Mouse (Mus musculus): ENCODE results near the gene Brs3. TPM values are rescaled to one million over a fixed set of nuclear protein-coding genes. Genes with fewer than 3 reads are reported as not detected.

The Brs3 gene
- polyA plus RNA-seq (2017; shearing (Covaris generic)): not detected

GRCm38 (mm10) chrX:57042774-57043173 lies at the start of gene Brs3:
Gene Brs3, plus strand, starts transcription at chrX:57043074.

DNA sequence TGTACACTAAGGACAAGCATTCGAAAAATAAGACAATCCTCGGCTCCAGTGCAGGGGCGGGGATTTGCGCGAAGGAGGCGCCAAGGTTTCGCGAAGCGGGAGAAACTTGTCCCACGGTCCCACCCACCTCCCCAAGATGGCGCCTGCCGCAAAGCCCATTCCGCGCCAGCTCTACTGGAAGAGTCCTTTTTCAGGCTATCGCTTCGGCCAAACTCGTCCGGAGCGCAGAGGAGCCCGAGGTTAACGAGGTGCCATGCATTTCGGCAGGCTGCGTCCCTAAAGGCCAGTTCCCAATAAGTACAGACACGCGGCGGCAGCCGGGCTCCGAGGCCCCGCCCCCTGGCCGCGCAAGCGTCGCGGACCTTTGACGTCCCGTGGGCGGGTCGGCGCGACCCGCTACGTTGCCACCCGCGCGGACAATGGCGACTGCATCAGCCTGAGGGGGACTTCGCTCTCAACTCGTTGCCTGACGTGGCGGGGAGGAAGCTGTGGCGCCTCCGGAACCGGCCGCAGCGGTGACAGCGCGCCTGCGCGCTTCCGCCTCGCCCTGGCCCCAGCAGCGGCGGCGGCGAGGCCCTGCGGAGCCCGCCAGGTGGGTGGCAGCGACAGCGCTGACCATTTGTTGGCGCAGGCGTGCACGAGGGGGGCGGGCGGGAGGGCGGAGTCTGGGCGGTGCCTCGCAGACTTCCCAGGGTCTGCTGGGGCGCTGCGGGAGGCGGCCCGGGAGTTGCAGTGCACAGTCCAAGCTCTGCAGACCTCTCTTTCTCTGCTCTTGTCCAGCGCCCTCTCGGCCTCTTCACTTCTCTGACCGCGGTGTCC lies 10.5 kb downstream of the Brs3 start, which contains the start of gene Htatsf1:
Gene Htatsf1, plus strand, starts transcription at position 410 of the 819 bp plus-strand sequence.

DNA sequence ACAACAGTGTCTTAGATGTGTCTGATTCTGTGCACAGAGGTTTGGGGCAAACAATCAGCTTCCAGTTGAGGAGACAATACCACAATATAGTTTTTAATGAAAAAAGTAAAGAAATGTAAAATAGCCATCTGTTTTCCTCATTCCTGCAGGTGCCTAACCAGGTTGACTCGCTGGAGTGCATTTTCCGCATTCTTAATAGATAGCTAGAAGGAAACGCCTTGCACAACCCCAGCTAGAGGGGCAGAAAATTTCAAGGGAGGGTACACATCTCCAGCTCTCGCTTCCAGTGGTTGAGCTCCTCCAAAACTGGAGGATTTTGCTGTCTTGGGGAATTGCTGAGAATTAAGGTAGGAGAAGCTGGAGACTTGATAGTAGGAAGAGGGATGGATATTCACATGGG lies 44.9 kb downstream of the Brs3 start, which contains the start of gene Vgll1:
Gene Vgll1, plus strand, starts transcription at position 301 of the 400 bp plus-strand sequence.

Other genes starting within 250 kb of the Brs3 start
- gene Map7d3, start 220.7 kb upstream of the Brs3 start, polyA plus RNA-seq (2017; shearing (Covaris generic)): 0.50 TPM
- gene Adgrg4, start 172.9 kb upstream of the Brs3 start, polyA plus RNA-seq (2017; shearing (Covaris generic)): not detected
- gene Htatsf1, start 10.5 kb downstream of the Brs3 start, polyA plus RNA-seq (2017; shearing (Covaris generic)): 31.8 TPM
- not detected for gene Vgll1, start 45.0 kb downstream of the Brs3 start, polyA plus RNA-seq (2017; shearing (Covaris generic))
- gene Cd40lg, start 169.1 kb downstream of the Brs3 start, polyA plus RNA-seq (2017; shearing (Covaris generic)): 86.8 TPM